Mouse (Mus musculus): Measurements from ENCODE around the gene Tssk3. TPM values are rescaled to one million over a fixed set of nuclear protein-coding genes. Genes with fewer than 3 reads are reported as not detected.

Gene Tssk3
- polyA plus RNA-seq, 1 experiment from 2014 or later = 0.07 TPM

- Histone ChIP-seq H3K9ac (ENCODE audit: low read length) (no peak overlapping the region), H3K36me3 (ENCODE audit: control insufficient read depth, insufficient read depth, low read length) (no peaks in the 10 kb centered on the region), H3K4me2 (replicated peaks; ENCODE audit: low read depth) (no peak overlapping the region), H3K27ac (replicated peaks) (no peak overlapping the region), H3K4me1 (replicated peaks; ENCODE audit: control insufficient read depth, insufficient read depth) (no peaks in the 10 kb centered on the region), H3K9me3 (ENCODE audit: control insufficient read depth, low read length) (no peaks in the 10 kb centered on the region), H3K4me3 (ENCODE audit: low read depth, low read length) (no peak overlapping the region), H3K27me3 (ENCODE audit: control insufficient read depth, insufficient read depth, low read length) (no peaks in the 10 kb centered on the region)
- ATAC-seq (ENCODE audit: low FRiP score, low TSS enrichment) = no peak
- WGBS = 75% methylated on average over 2 of the region's 2 CpGs
- no peak for TF ChIP-seq EP300 (optimal IDR thresholded peaks at IDR 0.05)
- peak; percentile 29; the same call in 1 of the 2 replicates for TF ChIP-seq CTCF (IDR thresholded peaks at IDR 0.05; ENCODE audit: low read depth)
- DNase-seq (ENCODE audit: low spot score) = no peak
Observed at GRCm38 (mm10) chr4:129450851-129451250, 40.0 kb downstream of the Tssk3 start.

- no peak overlapping the region for H3K9ac ChIP-seq (ENCODE audit: low read length)
- no peaks in the 10 kb centered on the region for H3K4me1 ChIP-seq (replicated peaks; ENCODE audit: control insufficient read depth, insufficient read depth)
- ATAC-seq (ENCODE audit: low FRiP score, low TSS enrichment) = no peak
- no peaks in the 10 kb centered on the region for H3K36me3 ChIP-seq (ENCODE audit: control insufficient read depth, insufficient read depth, low read length)
- no peaks in the 10 kb centered on the region for H3K27me3 ChIP-seq (ENCODE audit: control insufficient read depth, insufficient read depth, low read length)
- H3K27ac ChIP-seq (replicated peaks) = no peak overlapping the region
- H3K4me2 ChIP-seq (replicated peaks; ENCODE audit: low read depth) = no peak overlapping the region
- H3K9me3 ChIP-seq (ENCODE audit: control insufficient read depth, low read length) = no peaks in the 10 kb centered on the region
- no peak for DNase-seq (ENCODE audit: low spot score)
- no peak for TF ChIP-seq EP300 (optimal IDR thresholded peaks at IDR 0.05)
- no peak for TF ChIP-seq CTCF (IDR thresholded peaks at IDR 0.05; ENCODE audit: low read depth)
- H3K4me3 ChIP-seq (ENCODE audit: low read depth, low read length) = no peak overlapping the region
- 81% methylated on average over 6 of the region's 6 CpGs for WGBS
Observed at GRCm38 (mm10) chr4:129448713-129449112, 42.1 kb downstream of the Tssk3 start.

- no peak overlapping the region for H3K4me3 ChIP-seq (ENCODE audit: low read depth, low read length)
- H3K36me3 ChIP-seq (ENCODE audit: control insufficient read depth, insufficient read depth, low read length) = no peaks in the 10 kb centered on the region
- H3K9ac ChIP-seq (ENCODE audit: low read length) = no peak overlapping the region
- 58% methylated on average over 11 of the region's 11 CpGs for WGBS
- no peak overlapping the region for H3K4me2 ChIP-seq (replicated peaks; ENCODE audit: low read depth)
- TF ChIP-seq EP300 (optimal IDR thresholded peaks at IDR 0.05) = no peak
- no peak for TF ChIP-seq CTCF (IDR thresholded peaks at IDR 0.05; ENCODE audit: low read depth)
- DNase-seq (ENCODE audit: low spot score) (no peak), ATAC-seq (ENCODE audit: low FRiP score, low TSS enrichment) (peak; percentile 59; the same call in 1 of the 2 replicates)
- no peaks in the 10 kb centered on the region for H3K27me3 ChIP-seq (ENCODE audit: control insufficient read depth, insufficient read depth, low read length)
- H3K4me1 ChIP-seq (replicated peaks; ENCODE audit: control insufficient read depth, insufficient read depth) = no peaks in the 10 kb centered on the region
- H3K9me3 ChIP-seq (ENCODE audit: control insufficient read depth, low read length) = no peaks in the 10 kb centered on the region
- H3K27ac ChIP-seq (replicated peaks) = no peak overlapping the region; the same call in 1 of the 2 replicates
Observed at GRCm38 (mm10) chr4:129447778-129448563, 42.9 kb downstream of the Tssk3 start.

GRCm38 (mm10) chr4:129447360-129447759 lies 43.5 kb downstream of the Tssk3 start:
- no peak for DNase-seq (ENCODE audit: low spot score)
- H3K4me2 ChIP-seq (replicated peaks; ENCODE audit: low read depth) = no peak overlapping the region
- no peaks in the 10 kb centered on the region for H3K9me3 ChIP-seq (ENCODE audit: control insufficient read depth, low read length)
- 76% methylated on average over 8 of the region's 8 CpGs for WGBS
- H3K9ac ChIP-seq (ENCODE audit: low read length) = no peak overlapping the region
- H3K4me1 ChIP-seq (replicated peaks; ENCODE audit: control insufficient read depth, insufficient read depth) = no peaks in the 10 kb centered on the region
- H3K27me3 ChIP-seq (ENCODE audit: control insufficient read depth, insufficient read depth, low read length) = no peaks in the 10 kb centered on the region
- no peak overlapping the region for H3K4me3 ChIP-seq (ENCODE audit: low read depth, low read length)
- no peak overlapping the region for H3K27ac ChIP-seq (replicated peaks)
- H3K36me3 ChIP-seq (ENCODE audit: control insufficient read depth, insufficient read depth, low read length) = no peaks in the 10 kb centered on the region
- ATAC-seq (ENCODE audit: low FRiP score, low TSS enrichment) = no peak
- TF ChIP-seq EP300 (optimal IDR thresholded peaks at IDR 0.05) (no peak), CTCF (IDR thresholded peaks at IDR 0.05; ENCODE audit: low read depth) (no peak)

GRCm38 (mm10) chr4:129441145-129441544 lies 49.7 kb downstream of the Tssk3 start:
- WGBS = 33% methylated on average over 6 of the region's 6 CpGs
- H3K27me3 ChIP-seq (ENCODE audit: control insufficient read depth, insufficient read depth, low read length) = no peaks in the 10 kb centered on the region
- ATAC-seq (ENCODE audit: low FRiP score, low TSS enrichment) (no peak), DNase-seq (ENCODE audit: low spot score) (no peak)
- H3K4me2 ChIP-seq (replicated peaks; ENCODE audit: low read depth) = peak overlapping the region; percentile 61; the same call in 1 of the 2 replicates
- no peaks in the 10 kb centered on the region for H3K4me1 ChIP-seq (replicated peaks; ENCODE audit: control insufficient read depth, insufficient read depth)
- H3K4me3 ChIP-seq (ENCODE audit: low read depth, low read length) = no peak overlapping the region
- H3K36me3 ChIP-seq (ENCODE audit: control insufficient read depth, insufficient read depth, low read length) = no peaks in the 10 kb centered on the region
- H3K9ac ChIP-seq (ENCODE audit: low read length) = no peak overlapping the region
- TF ChIP-seq EP300 (optimal IDR thresholded peaks at IDR 0.05) (no peak), CTCF (IDR thresholded peaks at IDR 0.05; ENCODE audit: low read depth) (no peak)
- no peaks in the 10 kb centered on the region for H3K9me3 ChIP-seq (ENCODE audit: control insufficient read depth, low read length)
- H3K27ac ChIP-seq (replicated peaks) = no peak overlapping the region

- Histone ChIP-seq H3K4me1 (replicated peaks; ENCODE audit: control insufficient read depth, insufficient read depth) (no peaks in the 10 kb centered on the region), H3K9me3 (ENCODE audit: control insufficient read depth, low read length) (no peaks in the 10 kb centered on the region), H3K4me2 (replicated peaks; ENCODE audit: low read depth) (peak within 1 kb of the TSS; percentile 61), H3K27ac (replicated peaks) (no peak within 1 kb of the TSS), H3K27me3 (ENCODE audit: control insufficient read depth, insufficient read depth, low read length) (no peaks in the 10 kb centered on the region), H3K36me3 (ENCODE audit: control insufficient read depth, insufficient read depth, low read length) (no peaks in the 10 kb centered on the region), H3K9ac (ENCODE audit: low read length) (peak within 1 kb of the TSS; percentile 47), H3K4me3 (ENCODE audit: low read depth, low read length) (peak within 1 kb of the TSS; percentile 36)
- ATAC-seq (ENCODE audit: low FRiP score, low TSS enrichment) (peak; percentile 83), DNase-seq (ENCODE audit: low spot score) (peak; percentile 75)
- 4% methylated on average over 33 of the region's 33 CpGs for WGBS
- TF ChIP-seq CTCF (IDR thresholded peaks at IDR 0.05; ENCODE audit: low read depth) (no peak), EP300 (optimal IDR thresholded peaks at IDR 0.05) (no peak)
Observed at GRCm38 (mm10) chr4:129440340-129441063, 50.3 kb downstream of the Tssk3 start, which contains the start of gene Zbtb8b. Gene Zbtb8b, minus strand, starts transcription at chr4:129440853.

Other genes with a start within 250 kb of the Tssk3 start
- 9.6 and 10.3 TPM in 2 replicates for gene C77080, start 229.6 kb downstream of the Tssk3 start, polyA plus RNA-seq (2015; fragmentation: Nextera tagmentation; extraction: Ambion mirVana)
- 2.9 and 3.2 TPM in 2 replicates for gene Sync, start 203.4 kb downstream of the Tssk3 start, polyA plus RNA-seq (2015; fragmentation: Nextera tagmentation; extraction: Ambion mirVana)
- gene Rbbp4, start 155.7 kb downstream of the Tssk3 start, polyA plus RNA-seq (2015; fragmentation: Nextera tagmentation; extraction: Ambion mirVana) = 149 and 153 TPM in 2 replicates
- 41.7 and 42.5 TPM in 2 replicates for gene Zbtb8os, start 155.3 kb downstream of the Tssk3 start, polyA plus RNA-seq (2015; fragmentation: Nextera tagmentation; extraction: Ambion mirVana)
- 12.2 and 13.0 TPM in 2 replicates for gene Zbtb8a, start 112.9 kb downstream of the Tssk3 start, polyA plus RNA-seq (2015; fragmentation: Nextera tagmentation; extraction: Ambion mirVana)
- gene Zbtb8b, start 50.2 kb downstream of the Tssk3 start, polyA plus RNA-seq (2015; fragmentation: Nextera tagmentation; extraction: Ambion mirVana) = 0.68 and 0.72 TPM in 2 replicates
- 16.7 and 17.9 TPM in 2 replicates for gene Bsdc1, start 29.4 kb downstream of the Tssk3 start, polyA plus RNA-seq (2015; fragmentation: Nextera tagmentation; extraction: Ambion mirVana)
- gene Fam229a, start 168 bp upstream of the Tssk3 start, polyA plus RNA-seq (2015; fragmentation: Nextera tagmentation; extraction: Ambion mirVana) = 0.36 and 0.44 TPM in 2 replicates
- 153 and 174 TPM in 2 replicates for gene Marcksl1, start 22.6 kb upstream of the Tssk3 start, polyA plus RNA-seq (2015; fragmentation: Nextera tagmentation; extraction: Ambion mirVana)
- 110 TPM in 2 replicates for gene Hdac1, start 51.7 kb upstream of the Tssk3 start, polyA plus RNA-seq (2015; fragmentation: Nextera tagmentation; extraction: Ambion mirVana)
- gene Lck, start 82.6 kb upstream of the Tssk3 start, polyA plus RNA-seq (2015; fragmentation: Nextera tagmentation; extraction: Ambion mirVana) = 1.7 and 1.9 TPM in 2 replicates
- 1.2 and 1.9 TPM in 2 replicates for gene Fam167b, start 87.5 kb upstream of the Tssk3 start, polyA plus RNA-seq (2015; fragmentation: Nextera tagmentation; extraction: Ambion mirVana)
- gene Eif3i, start 109.6 kb upstream of the Tssk3 start, polyA plus RNA-seq (2015; fragmentation: Nextera tagmentation; extraction: Ambion mirVana) = 222 and 230 TPM in 2 replicates
- gene Tmem234, start 109.6 kb upstream of the Tssk3 start, polyA plus RNA-seq (2015; fragmentation: Nextera tagmentation; extraction: Ambion mirVana) = 168 and 169 TPM in 2 replicates
- 0.65 and 0.75 TPM in 2 replicates for gene Dcdc2b, start 123.2 kb upstream of the Tssk3 start, polyA plus RNA-seq (2015; fragmentation: Nextera tagmentation; extraction: Ambion mirVana)
- gene Iqcc, start 128.1 kb upstream of the Tssk3 start, polyA plus RNA-seq (2015; fragmentation: Nextera tagmentation; extraction: Ambion mirVana) = 15.8 and 16.1 TPM in 2 replicates
- 34.2 and 40.2 TPM in 2 replicates for gene Ccdc28b, start 132.9 kb upstream of the Tssk3 start, polyA plus RNA-seq (2015; fragmentation: Nextera tagmentation; extraction: Ambion mirVana)
- gene Txlna, start 150.0 kb upstream of the Tssk3 start, polyA plus RNA-seq (2015; fragmentation: Nextera tagmentation; extraction: Ambion mirVana) = 23.5 and 23.6 TPM in 2 replicates
- gene Kpna6, start 181.7 kb upstream of the Tssk3 start, polyA plus RNA-seq (2015; fragmentation: Nextera tagmentation; extraction: Ambion mirVana) = 5.7 and 6.8 TPM in 2 replicates
- 4.5 and 5.4 TPM in 2 replicates for gene Tmem39b, start 205.8 kb upstream of the Tssk3 start, polyA plus RNA-seq (2015; fragmentation: Nextera tagmentation; extraction: Ambion mirVana)